Mouse (Mus musculus) heart, adult 2 months (tissue): ENCODE measurements around the gene A3galt2. TPM values are rescaled to one million over a fixed set of nuclear protein-coding genes. Genes with fewer than 3 reads are reported as not detected.
A peak's percentile ranks its signal among the peaks of the same experiment; 100 is the strongest.

ENCODE experiments used
- DNase-seq, 2 experiments: peaks; one replicate each; pipeline ENCODE4 v3.0.0; 2021
- H3K27ac ChIP-seq: fragments of 200-600 bp; 2 replicates; pipeline ENCODE4 v1.8.1; 2022
- H3K27me3 ChIP-seq: fragments of 200-500 bp; 2 replicates; pipeline ENCODE4 v1.6.1; 2012; ENCODE audit warnings: mild to moderate bottlenecking, low read length, inconsistent platforms, mixed read lengths; ENCODE audit not compliant: control insufficient read depth, insufficient read depth
- H3K36me3 ChIP-seq: fragments of 200-500 bp; 2 replicates; pipeline ENCODE4 v1.6.1; 2012; ENCODE audit warnings: low read length, inconsistent platforms; ENCODE audit not compliant: control insufficient read depth, insufficient read depth
- H3K4me1 ChIP-seq: fragments of 200-500 bp; 2 replicates; pipeline ENCODE4 v1.6.1; 2011; ENCODE audit warnings: low read length; ENCODE audit not compliant: control insufficient read depth, insufficient read depth
- H3K4me3 ChIP-seq: fragments of 200-600 bp; 2 replicates; pipeline ENCODE4 v1.8.1; 2022
- H3K79me2 ChIP-seq: fragments of 200-500 bp; replicated peaks from 2 replicates; pipeline ENCODE4 v1.6.1; 2012; ENCODE audit warnings: mild to moderate bottlenecking, inconsistent platforms, low read length, moderate library complexity, mixed read lengths; ENCODE audit not compliant: control insufficient read depth, insufficient read depth
- H3K9ac ChIP-seq: fragments of 200-500 bp; 2 replicates; pipeline ENCODE4 v1.6.1; 2012; ENCODE audit warnings: low read depth, mild to moderate bottlenecking, control low read depth, inconsistent platforms, low read length, mixed read lengths
- CTCF ChIP-seq: fragments of 200-600 bp; IDR thresholded peaks from 2 replicates; pipeline ENCODE4 v1.8.1; 2022; ENCODE audit warnings: antibody characterized with exemption, mild to moderate bottlenecking, moderate library complexity
- EP300 ChIP-seq: fragments of 200-500 bp; IDR thresholded peaks from 2 replicates; pipeline ENCODE4 v1.6.1; 2011; ENCODE audit warnings: low read depth, low read length, control low read depth; ENCODE audit not compliant: insufficient read depth
- POLR2A ChIP-seq: fragments of 200-500 bp; IDR thresholded peaks from 2 replicates; pipeline ENCODE4 v1.6.1; 2011; ENCODE audit warnings: mild to moderate bottlenecking, low read depth, low read length, control low read depth; ENCODE audit not compliant: insufficient read depth
- WGBS: fragments of 180-500 bp; shearing (Covaris S2); methylation state at CpG from one replicate; pipeline ENCODE4 v1.1.7; 2018; 5-methylcytosine and 5-hydroxymethylcytosine counted together
- intact Hi-C: fragments of 180-260 bp; cut with DNase I; formaldehyde crosslinking; loops from one replicate; pipeline ENCODE4 v1.15.1; 2025
- long read RNA-seq: library from polyadenylated mRNA; stranded (forward); transcript quantifications from one replicate; pipeline ENCODE4 v2.0.0, GENCODE M21; 2021
- polyA plus RNA-seq: library from polyadenylated mRNA; depleted of rRNA; stranded (reverse); fragments of >200 nt; gene quantifications from 2 replicates; pipeline ENCODE4 v1.2.3, GENCODE M21; 2012; rRNA removed
- total RNA-seq, 2 experiments: library from RNA; stranded (reverse); gene quantifications; 2 replicates each; pipeline ENCODE4 v1.2.3; 2021

Gene A3galt2
- total RNA-seq = under 1 TPM; 0.08 to 0.16 TPM
- polyA plus RNA-seq = 0.15 and 0.37 TPM in 2 replicates
- long read RNA-seq = 0 reads

- no peaks in the 10 kb centered on the region for H3K27me3 ChIP-seq
- no peak for DNase-seq
- TF ChIP-seq POLR2A = no peak
- no peak for TF ChIP-seq CTCF
- no peak for TF ChIP-seq EP300
- no peak within 1 kb of the TSS for H3K27ac ChIP-seq
- H3K4me1 ChIP-seq = no peaks in the 10 kb centered on the region
- intact Hi-C loops = no loop called here
- WGBS = 53% methylated on average over 3 of the region's 3 CpGs
- H3K4me3 ChIP-seq = no peak within 1 kb of the TSS
- no peak within 1 kb of the TSS for H3K9ac ChIP-seq
- no peaks in the 10 kb centered on the region for H3K79me2 ChIP-seq
- H3K36me3 ChIP-seq = no peaks in the 10 kb centered on the region
Observed at GRCm38 (mm10) chr4:128755064-128755463, at the start of gene A3galt2. Gene A3galt2, plus strand, starts transcription at chr4:128755364.

GRCm38 (mm10) chr4:128706626-128707025, 48.5 kb upstream of the A3galt2 start:
- Histone ChIP-seq H3K36me3 (no peaks in the 10 kb centered on the region), H3K27me3 (no peaks in the 10 kb centered on the region), H3K4me3 (no peak overlapping the region), H3K79me2 (no peaks in the 10 kb centered on the region), H3K27ac (no peak overlapping the region), H3K4me1 (peaks cover 1% of the 10 kb centered on the region; the same call in 1 of the 2 replicates), H3K9ac (no peak overlapping the region)
- TF ChIP-seq CTCF (peak; percentile 48), EP300 (0 out of 2 replicates have a peak, but pooled peaks have one; percentile 11), POLR2A (no peak)
- intact Hi-C loops = no loop called here
- WGBS = 3% methylated on average over 9 of the region's 9 CpGs
- peak in 1 of 2 experiments; percentile 53 for DNase-seq

- intact Hi-C loops = no loop called here
- Histone ChIP-seq H3K27me3 (no peaks in the 10 kb centered on the region), H3K36me3 (no peaks in the 10 kb centered on the region), H3K27ac (no peak overlapping the region), H3K4me3 (no peak overlapping the region), H3K79me2 (no peaks in the 10 kb centered on the region), H3K4me1 (peaks cover 1% of the 10 kb centered on the region; the same call in 1 of the 2 replicates), H3K9ac (no peak overlapping the region)
- TF ChIP-seq EP300 (no peak), POLR2A (no peak), CTCF (no peak)
- WGBS = 68% methylated on average over 4 of the region's 4 CpGs
- no peak for DNase-seq
Observed at GRCm38 (mm10) chr4:128707384-128707783, 47.8 kb upstream of the A3galt2 start.

GRCm38 (mm10) chr4:128709061-128709780, 45.9 kb upstream of the A3galt2 start:
- intact Hi-C loops = no loop called here
- Histone ChIP-seq H3K27ac (no peak overlapping the region), H3K4me1 (peaks cover 1% of the 10 kb centered on the region; the same call in 1 of the 2 replicates), H3K4me3 (no peak overlapping the region), H3K27me3 (no peaks in the 10 kb centered on the region), H3K79me2 (no peaks in the 10 kb centered on the region), H3K36me3 (no peaks in the 10 kb centered on the region), H3K9ac (no peak overlapping the region)
- TF ChIP-seq CTCF = no peak
- TF ChIP-seq POLR2A = no peak
- no peak for TF ChIP-seq EP300
- DNase-seq = no peak
- 60% methylated on average over 15 of the region's 15 CpGs for WGBS

- H3K27me3 ChIP-seq = no peaks in the 10 kb centered on the region
Observed at GRCm38 (mm10) chr4:128709781-128710166, 45.4 kb upstream of the A3galt2 start.

GRCm38 (mm10) chr4:128710286-128710685, 44.9 kb upstream of the A3galt2 start:
- TF ChIP-seq POLR2A = no peak
- no peak for TF ChIP-seq CTCF
- TF ChIP-seq EP300 = no peak
- intact Hi-C loops = loop anchor here (10.0 kb wide), 1 partner anchor 375 kb away; no protein-coding TSS in a partner anchor
- no peak overlapping the region for H3K9ac ChIP-seq
- no peak overlapping the region for H3K27ac ChIP-seq
- no peaks in the 10 kb centered on the region for H3K36me3 ChIP-seq
- H3K4me1 ChIP-seq = peaks cover 1% of the 10 kb centered on the region; the same call in 1 of the 2 replicates
- H3K79me2 ChIP-seq = no peaks in the 10 kb centered on the region
- no peak overlapping the region for H3K4me3 ChIP-seq
- no peak for DNase-seq
- 89% methylated on average over 6 of the region's 6 CpGs for WGBS
- H3K27me3 ChIP-seq = no peaks in the 10 kb centered on the region

More at GRCm38 (mm10) chr4:128709781-128710166, 45.4 kb upstream of the A3galt2 start:
- Histone ChIP-seq H3K36me3 (no peaks in the 10 kb centered on the region), H3K4me1 (peaks cover 1% of the 10 kb centered on the region; the same call in 1 of the 2 replicates), H3K27ac (no peak overlapping the region), H3K79me2 (no peaks in the 10 kb centered on the region), H3K4me3 (no peak overlapping the region), H3K9ac (no peak overlapping the region)
- TF ChIP-seq POLR2A = no peak
- no peak for TF ChIP-seq CTCF
- TF ChIP-seq EP300 = no peak
- intact Hi-C loops = loop anchor here (10.0 kb wide), 1 partner anchor 375 kb away; no protein-coding TSS in a partner anchor
- no peak for DNase-seq
- 89% methylated on average over 12 of the region's 12 CpGs for WGBS
